Mouse (Mus musculus): ENCODE data around the gene Ttll12. TPM values are rescaled to one million over a fixed set of nuclear protein-coding genes. Genes with fewer than 3 reads are reported as not detected.

The Ttll12 gene
- polyA plus RNA-seq, 1 experiment from 2014 or later: 36.2 TPM

DNA sequence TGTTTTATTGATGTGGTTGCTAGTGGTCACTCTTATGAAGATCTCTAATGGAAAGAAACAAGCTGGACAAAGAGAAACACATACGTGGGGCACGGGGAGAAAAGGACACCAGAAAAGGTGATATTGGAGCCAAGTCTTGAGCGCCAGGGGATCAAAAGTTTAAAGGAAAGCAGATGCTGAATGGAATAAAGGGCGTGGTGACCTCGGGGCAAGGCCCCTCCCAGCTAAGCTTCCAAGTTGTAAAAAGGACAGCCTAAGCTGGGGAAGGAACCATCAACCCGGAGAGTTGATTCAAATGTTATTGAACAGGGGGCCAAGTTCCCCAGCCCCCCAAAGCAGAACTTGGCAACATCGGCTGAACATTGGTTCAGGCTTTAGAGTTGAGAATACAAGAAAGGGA is 36.1 kb upstream of the Ttll12 start:
- no peaks in the 10 kb centered on the region for H3K4me1 ChIP-seq (replicated peaks; ENCODE audit: control insufficient read depth, insufficient read depth, low read length)
- no peaks in the 10 kb centered on the region for H3K36me3 ChIP-seq (ENCODE audit: control insufficient read depth, insufficient read depth, low read length)
- no peaks in the 10 kb centered on the region for H3K27me3 ChIP-seq (replicated peaks; ENCODE audit: control insufficient read depth, insufficient read depth, low read length)
- DNase-seq (ENCODE audit: low spot score) (no peak), ATAC-seq (replicated peaks; ENCODE audit: low FRiP score, low TSS enrichment, low read depth) (no peak)
- H3K4me3 ChIP-seq (ENCODE audit: low read depth, low read length): no peak overlapping the region
- peaks cover 6% of the 10 kb centered on the region; the same call in 1 of the 2 replicates for H3K9me3 ChIP-seq (ENCODE audit: control insufficient read depth, low read length)
- WGBS: 66% methylated on average over 7 of the region's 7 CpGs
- H3K4me2 ChIP-seq (ENCODE audit: low read length): no peak overlapping the region
- no peak overlapping the region for H3K27ac ChIP-seq (ENCODE audit: low read depth)
- H3K9ac ChIP-seq (ENCODE audit: low read length): no peak overlapping the region

DNA sequence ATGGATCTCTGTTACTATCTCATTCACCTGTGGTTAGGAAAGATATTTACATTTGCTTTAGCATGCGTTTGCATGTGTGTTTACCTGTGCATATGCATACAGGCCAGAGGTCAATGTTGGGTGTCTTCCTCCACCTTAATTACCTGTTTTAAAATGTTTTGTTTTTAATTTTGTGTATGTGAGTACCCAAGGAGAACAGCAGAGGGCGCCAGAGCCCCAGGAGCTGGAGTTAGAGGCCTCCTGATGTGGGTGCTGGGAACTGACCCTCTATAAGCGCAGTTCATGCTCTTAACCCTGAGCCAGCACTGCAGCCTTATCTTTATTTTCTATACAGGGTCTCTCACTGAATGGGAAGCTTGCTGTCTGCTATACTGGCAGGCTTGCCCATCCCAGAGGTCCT is 34.8 kb upstream of the Ttll12 start:
- Histone ChIP-seq H3K36me3 (ENCODE audit: control insufficient read depth, insufficient read depth, low read length) (no peaks in the 10 kb centered on the region), H3K9me3 (ENCODE audit: control insufficient read depth, low read length) (peaks cover 6% of the 10 kb centered on the region; the same call in 1 of the 2 replicates), H3K27me3 (replicated peaks; ENCODE audit: control insufficient read depth, insufficient read depth, low read length) (no peaks in the 10 kb centered on the region), H3K9ac (ENCODE audit: low read length) (no peak overlapping the region), H3K4me2 (ENCODE audit: low read length) (no peak overlapping the region), H3K4me1 (replicated peaks; ENCODE audit: control insufficient read depth, insufficient read depth, low read length) (no peaks in the 10 kb centered on the region), H3K27ac (ENCODE audit: low read depth) (no peak overlapping the region), H3K4me3 (ENCODE audit: low read depth, low read length) (no peak overlapping the region)
- DNase-seq (ENCODE audit: low spot score): no peak
- no peak for ATAC-seq (replicated peaks; ENCODE audit: low FRiP score, low TSS enrichment, low read depth)
- 68% methylated on average over 3 of the region's 3 CpGs for WGBS

DNA sequence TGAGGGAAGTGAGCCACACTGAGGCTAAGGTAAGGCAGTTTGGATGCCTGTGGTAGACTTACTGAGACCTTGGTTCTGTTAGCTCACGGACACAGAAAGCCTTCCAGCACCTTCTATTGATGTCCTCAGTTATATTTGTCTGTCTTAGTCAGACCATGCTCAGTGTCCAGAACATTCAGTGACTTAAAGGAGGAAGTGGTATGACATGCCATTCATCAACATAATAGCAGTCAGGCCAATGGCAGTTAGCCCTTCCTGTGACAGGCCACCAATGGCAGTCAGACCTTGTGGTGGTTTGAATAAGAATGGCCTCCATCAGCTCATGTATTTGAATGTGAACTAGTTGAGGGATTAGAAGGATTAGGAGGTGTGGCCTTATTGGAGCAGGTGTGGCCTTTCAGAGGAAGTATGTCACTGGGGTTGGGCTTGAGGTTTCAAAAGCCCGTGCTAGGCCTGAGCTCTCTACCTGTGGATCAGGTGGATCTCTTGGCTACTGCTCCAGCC is 31.2 kb upstream of the Ttll12 start:
- H3K36me3 ChIP-seq (ENCODE audit: control insufficient read depth, insufficient read depth, low read length): no peaks in the 10 kb centered on the region
- ATAC-seq (replicated peaks; ENCODE audit: low FRiP score, low TSS enrichment, low read depth): no peak
- no peaks in the 10 kb centered on the region for H3K4me1 ChIP-seq (replicated peaks; ENCODE audit: control insufficient read depth, insufficient read depth, low read length)
- H3K4me3 ChIP-seq (ENCODE audit: low read depth, low read length): no peak overlapping the region
- DNase-seq (ENCODE audit: low spot score): no peak
- no peak overlapping the region for H3K27ac ChIP-seq (ENCODE audit: low read depth)
- peaks cover 4% of the 10 kb centered on the region; the same call in 1 of the 2 replicates for H3K9me3 ChIP-seq (ENCODE audit: control insufficient read depth, low read length)
- H3K4me2 ChIP-seq (ENCODE audit: low read length): no peak overlapping the region
- no peak overlapping the region for H3K9ac ChIP-seq (ENCODE audit: low read length)
- WGBS: 91% methylated on average over 2 of the region's 2 CpGs
- H3K27me3 ChIP-seq (replicated peaks; ENCODE audit: control insufficient read depth, insufficient read depth, low read length): no peaks in the 10 kb centered on the region

GRCm38 (mm10) chr15:83615245-83615644 is 20.3 kb upstream of the Ttll12 start:
- Histone ChIP-seq H3K4me3 (ENCODE audit: low read depth, low read length) (no peak overlapping the region), H3K36me3 (ENCODE audit: control insufficient read depth, insufficient read depth, low read length) (no peaks in the 10 kb centered on the region), H3K27ac (ENCODE audit: low read depth) (no peak overlapping the region), H3K9me3 (ENCODE audit: control insufficient read depth, low read length) (no peaks in the 10 kb centered on the region), H3K4me2 (ENCODE audit: low read length) (no peak overlapping the region), H3K4me1 (replicated peaks; ENCODE audit: control insufficient read depth, insufficient read depth, low read length) (no peaks in the 10 kb centered on the region), H3K9ac (ENCODE audit: low read length) (no peak overlapping the region), H3K27me3 (replicated peaks; ENCODE audit: control insufficient read depth, insufficient read depth, low read length) (no peaks in the 10 kb centered on the region)
- ATAC-seq (replicated peaks; ENCODE audit: low FRiP score, low TSS enrichment, low read depth) (no peak), DNase-seq (ENCODE audit: low spot score) (no peak)
- WGBS: 93% methylated on average over 3 of the region's 3 CpGs

DNA sequence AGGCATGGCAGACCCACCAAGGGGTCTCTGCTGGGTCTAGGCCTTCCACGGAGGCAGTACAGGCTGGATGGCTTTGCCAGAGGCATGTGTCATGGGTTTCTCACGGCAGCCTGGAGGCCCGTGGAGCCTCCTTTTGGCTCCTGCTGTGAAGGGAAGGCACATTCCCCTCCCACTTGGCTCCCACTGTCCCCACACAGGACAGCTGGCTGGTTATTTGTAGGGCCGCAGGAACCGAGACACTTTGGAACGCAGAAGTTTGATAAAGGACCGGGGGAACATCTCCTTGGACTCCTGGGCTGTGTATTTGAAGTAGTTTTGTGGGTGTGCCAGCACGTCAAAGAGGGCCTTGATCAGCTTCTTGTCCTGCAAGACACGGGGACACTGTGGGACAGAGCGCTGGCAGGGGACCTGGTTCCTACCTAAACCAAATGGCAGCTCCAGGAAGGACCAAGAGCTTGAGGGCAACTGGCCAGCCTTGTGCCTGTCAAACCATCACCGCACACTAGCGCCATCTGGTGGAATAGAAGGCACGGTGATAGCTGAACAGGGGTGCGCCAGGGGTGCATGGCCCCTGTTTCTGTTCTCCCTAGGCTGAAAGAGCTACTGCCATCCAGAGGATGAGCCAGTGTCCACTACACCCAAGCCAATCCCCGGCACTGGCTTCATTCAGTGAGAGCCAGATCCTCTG is 12.3 kb upstream of the Ttll12 start:
- Histone ChIP-seq H3K4me1 (replicated peaks; ENCODE audit: control insufficient read depth, insufficient read depth, low read length) (no peaks in the 10 kb centered on the region), H3K9me3 (ENCODE audit: control insufficient read depth, low read length) (no peaks in the 10 kb centered on the region), H3K36me3 (ENCODE audit: control insufficient read depth, insufficient read depth, low read length) (no peaks in the 10 kb centered on the region), H3K4me3 (ENCODE audit: low read depth, low read length) (no peak overlapping the region), H3K27me3 (replicated peaks; ENCODE audit: control insufficient read depth, insufficient read depth, low read length) (no peaks in the 10 kb centered on the region), H3K9ac (ENCODE audit: low read length) (no peak overlapping the region), H3K27ac (ENCODE audit: low read depth) (no peak overlapping the region), H3K4me2 (ENCODE audit: low read length) (no peak overlapping the region)
- 49% methylated on average over 15 of the region's 15 CpGs for WGBS
- DNase-seq (ENCODE audit: low spot score) (peak; percentile 79), ATAC-seq (replicated peaks; ENCODE audit: low FRiP score, low TSS enrichment, low read depth) (0 out of 2 replicates have a peak, but pooled peaks have one; percentile 25)

- no peak overlapping the region for H3K4me2 ChIP-seq (ENCODE audit: low read length)
- ATAC-seq (replicated peaks; ENCODE audit: low FRiP score, low TSS enrichment, low read depth) (no peak), DNase-seq (ENCODE audit: low spot score) (no peak)
- no peak overlapping the region for H3K4me3 ChIP-seq (ENCODE audit: low read depth, low read length)
- H3K27me3 ChIP-seq (replicated peaks; ENCODE audit: control insufficient read depth, insufficient read depth, low read length): no peaks in the 10 kb centered on the region
- no peak overlapping the region for H3K27ac ChIP-seq (ENCODE audit: low read depth)
- no peaks in the 10 kb centered on the region for H3K36me3 ChIP-seq (ENCODE audit: control insufficient read depth, insufficient read depth, low read length)
- 91% methylated on average over 8 of the region's 8 CpGs for WGBS
- no peak overlapping the region for H3K9ac ChIP-seq (ENCODE audit: low read length)
- H3K4me1 ChIP-seq (replicated peaks; ENCODE audit: control insufficient read depth, insufficient read depth, low read length): no peaks in the 10 kb centered on the region
- H3K9me3 ChIP-seq (ENCODE audit: control insufficient read depth, low read length): no peaks in the 10 kb centered on the region
Measured at GRCm38 (mm10) chr15:83606700-83607099, 11.7 kb upstream of the Ttll12 start.

GRCm38 (mm10) chr15:83606216-83606615 is 11.3 kb upstream of the Ttll12 start:
- no peak overlapping the region for H3K4me2 ChIP-seq (ENCODE audit: low read length)
- H3K36me3 ChIP-seq (ENCODE audit: control insufficient read depth, insufficient read depth, low read length): no peaks in the 10 kb centered on the region
- H3K9me3 ChIP-seq (ENCODE audit: control insufficient read depth, low read length): no peaks in the 10 kb centered on the region
- H3K27ac ChIP-seq (ENCODE audit: low read depth): no peak overlapping the region
- no peak overlapping the region for H3K4me3 ChIP-seq (ENCODE audit: low read depth, low read length)
- WGBS: 78% methylated on average over 11 of the region's 11 CpGs
- no peak overlapping the region for H3K9ac ChIP-seq (ENCODE audit: low read length)
- no peaks in the 10 kb centered on the region for H3K27me3 ChIP-seq (replicated peaks; ENCODE audit: control insufficient read depth, insufficient read depth, low read length)
- DNase-seq (ENCODE audit: low spot score) (no peak), ATAC-seq (replicated peaks; ENCODE audit: low FRiP score, low TSS enrichment, low read depth) (no peak)
- no peaks in the 10 kb centered on the region for H3K4me1 ChIP-seq (replicated peaks; ENCODE audit: control insufficient read depth, insufficient read depth, low read length)

GRCm38 (mm10) chr15:83603426-83603825 is 8.5 kb upstream of the Ttll12 start:
- Histone ChIP-seq H3K27me3 (replicated peaks; ENCODE audit: control insufficient read depth, insufficient read depth, low read length) (no peaks in the 10 kb centered on the region), H3K4me1 (replicated peaks; ENCODE audit: control insufficient read depth, insufficient read depth, low read length) (no peaks in the 10 kb centered on the region), H3K4me2 (ENCODE audit: low read length) (no peak overlapping the region), H3K36me3 (ENCODE audit: control insufficient read depth, insufficient read depth, low read length) (no peaks in the 10 kb centered on the region), H3K9me3 (ENCODE audit: control insufficient read depth, low read length) (no peaks in the 10 kb centered on the region), H3K27ac (ENCODE audit: low read depth) (no peak overlapping the region), H3K4me3 (ENCODE audit: low read depth, low read length) (no peak overlapping the region), H3K9ac (ENCODE audit: low read length) (no peak overlapping the region)
- WGBS: 97% methylated on average over 7 of the region's 7 CpGs
- ATAC-seq (replicated peaks; ENCODE audit: low FRiP score, low TSS enrichment, low read depth) (no peak), DNase-seq (ENCODE audit: low spot score) (no peak)

GRCm38 (mm10) chr15:83603046-83603396 is 8.1 kb upstream of the Ttll12 start:
- no peak overlapping the region for H3K4me2 ChIP-seq (ENCODE audit: low read length)
- no peak overlapping the region for H3K9ac ChIP-seq (ENCODE audit: low read length)
- H3K9me3 ChIP-seq (ENCODE audit: control insufficient read depth, low read length): no peaks in the 10 kb centered on the region
- no peak overlapping the region for H3K27ac ChIP-seq (ENCODE audit: low read depth)
- no peaks in the 10 kb centered on the region for H3K27me3 ChIP-seq (replicated peaks; ENCODE audit: control insufficient read depth, insufficient read depth, low read length)
- H3K4me3 ChIP-seq (ENCODE audit: low read depth, low read length): no peak overlapping the region
- WGBS: 96% methylated on average over 1 of the region's 1 CpGs
- H3K36me3 ChIP-seq (ENCODE audit: control insufficient read depth, insufficient read depth, low read length): no peaks in the 10 kb centered on the region
- no peak for DNase-seq (ENCODE audit: low spot score)
- H3K4me1 ChIP-seq (replicated peaks; ENCODE audit: control insufficient read depth, insufficient read depth, low read length): no peaks in the 10 kb centered on the region
- ATAC-seq (replicated peaks; ENCODE audit: low FRiP score, low TSS enrichment, low read depth): no peak

Data from intestine, embryonic 14.5 days (tissue).